Mouse (Mus musculus) liver, postnatal 0 days (tissue): ENCODE measurements around the gene Cables2.

Source experiments
- CTCF ChIP-seq: sonication (generic); IDR thresholded peaks from 2 replicates; pipeline ENCODE4 v1.5.1; 2016; ENCODE audit warnings: antibody characterized with exemption, low read depth
- EP300 ChIP-seq: IDR thresholded peaks from 2 replicates; pipeline ENCODE4 v1.6.1; 2016; ENCODE audit warnings: antibody characterized with exemption, low read depth, mild to moderate bottlenecking

DNA sequence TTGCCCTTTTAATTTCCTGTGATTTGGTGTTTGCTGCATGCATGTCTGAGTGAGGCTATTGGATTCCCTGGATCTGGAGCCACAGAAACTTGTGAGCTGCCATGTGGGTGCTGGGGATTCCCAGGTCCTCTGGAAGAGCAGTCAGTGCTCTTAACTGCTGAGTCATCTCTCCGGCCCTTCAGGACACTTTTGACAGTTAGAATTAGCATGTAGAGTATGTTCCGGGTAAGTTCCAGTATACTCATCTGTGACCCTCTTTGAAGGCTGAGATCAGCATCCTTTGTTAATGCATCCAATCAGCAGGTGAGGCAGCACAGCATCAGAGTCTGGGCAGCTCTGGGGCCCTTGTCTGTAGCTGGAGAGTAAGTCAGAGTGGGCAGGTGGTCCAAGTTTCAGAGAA, 27.0 kb upstream of the Cables2 start:
- TF ChIP-seq CTCF (no peak), EP300 (no peak)
